In the genomic region with DNA sequence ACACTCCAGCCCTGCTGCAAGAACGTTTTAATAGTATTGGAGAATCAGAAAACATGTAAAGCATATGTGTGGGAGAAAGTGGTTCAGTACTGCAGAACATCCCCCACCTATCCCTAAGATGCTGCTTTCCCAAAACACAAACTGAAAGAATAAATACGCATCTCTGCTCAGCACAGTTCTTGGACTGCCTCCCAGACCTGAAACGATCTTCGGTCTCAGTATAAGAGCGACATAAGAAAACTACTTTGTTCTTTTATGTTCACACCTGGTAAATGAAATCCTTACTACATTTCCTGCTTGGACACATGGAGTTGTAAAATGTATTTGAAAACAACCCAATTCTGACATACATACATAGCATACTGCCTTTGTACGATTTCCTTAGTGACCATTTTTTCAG, we compare ENCODE assay signal across 18 mouse cellular contexts.
"Had no signal": no experiment of that assay in that cellular context is flagged by ENCODE, and none has a peak within 500 bp of the region (broad histone marks: within the 10 kb centered on the region; RNA-seq: fewer than 3 reads in every experiment).

No protein-coding gene starts in this region.

- H3K9me3 ChIP-seq: liver, embryonic 15.5 days; lung, embryonic 15.5 days; megakaryocyte, embryonic 14.5 days; midbrain, embryonic 12.5 days; midbrain, embryonic 15.5 days; neural tube, embryonic 12.5 days; stomach, embryonic 15.5 days had no signal

- DNase-seq: liver, postnatal 0 days; lung, adult 2 months; lung, postnatal 14 days; lung, postnatal 36 days; right cerebral cortex, postnatal 14 days; thymus, adult 2 months; thymus, postnatal 14 days; thymus, postnatal 36 days had no signal

- H3K27ac ChIP-seq: liver, embryonic 15.5 days; lung, embryonic 15.5 days; macrophage; midbrain, embryonic 12.5 days; midbrain, embryonic 15.5 days; neural tube, embryonic 12.5 days; stomach, embryonic 15.5 days; stomach, postnatal 0 days had no signal

- H3K4me1 ChIP-seq: liver, embryonic 15.5 days; lung, embryonic 15.5 days; megakaryocyte, embryonic 14.5 days; midbrain, embryonic 12.5 days; midbrain, embryonic 15.5 days; neural tube, embryonic 12.5 days; stomach, embryonic 15.5 days had no signal

- H3K27me3 ChIP-seq: liver, embryonic 15.5 days; lung, embryonic 15.5 days; megakaryocyte, embryonic 14.5 days; midbrain, embryonic 12.5 days; midbrain, embryonic 15.5 days; neural tube, embryonic 12.5 days; stomach, embryonic 15.5 days had no signal

- H3K4me3 ChIP-seq: liver, embryonic 15.5 days; lung, embryonic 15.5 days; megakaryocyte, embryonic 14.5 days; midbrain, embryonic 12.5 days; midbrain, embryonic 15.5 days; neural tube, embryonic 12.5 days; stomach, embryonic 15.5 days had no signal

- H3K4me2 ChIP-seq: liver, embryonic 15.5 days; lung, embryonic 15.5 days; midbrain, embryonic 12.5 days; midbrain, embryonic 15.5 days; neural tube, embryonic 12.5 days; stomach, embryonic 15.5 days had no signal

- ATAC-seq: liver, postnatal 0 days; lung, postnatal 0 days; midbrain, embryonic 15.5 days had no signal

- H3K9ac ChIP-seq: liver, embryonic 15.5 days; liver, postnatal 0 days; lung, embryonic 15.5 days; midbrain, embryonic 12.5 days; midbrain, embryonic 15.5 days; neural tube, embryonic 12.5 days; stomach, embryonic 15.5 days had no signal
